Mouse (Mus musculus): ENCODE data around the gene Trp53rka.

DNA sequence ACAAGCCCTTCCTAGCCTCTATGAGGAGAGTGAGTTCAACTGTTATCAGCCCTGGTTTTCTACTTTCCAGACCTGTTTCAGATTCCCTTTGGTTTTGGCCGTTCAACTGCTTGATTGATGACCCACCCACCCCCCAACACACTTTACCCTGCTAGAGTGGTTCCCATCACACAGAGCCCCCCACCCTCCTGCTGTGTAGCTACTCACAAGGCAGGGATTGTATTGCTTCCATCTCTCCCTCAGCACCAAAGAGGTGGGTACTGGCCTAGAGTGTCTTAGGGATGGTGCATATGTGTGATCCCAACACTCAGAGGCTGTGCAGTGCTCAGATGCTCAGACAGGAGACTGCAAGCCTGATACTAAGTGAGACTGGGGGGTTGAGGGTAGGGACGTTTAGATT lies 1.4 kb upstream of the Trp53rka start:
- no peak for TF ChIP-seq CTCF (IDR thresholded peaks at IDR 0.05 in 2 of 3, conservative IDR thresholded peaks at IDR 0.05 in 1 of 3; ENCODE audit: control insufficient read depth in 1 of 3, insufficient read depth in 1 of 3, low read depth in 2 of 3, low read length in 3 of 3, poor library complexity in 1 of 3, severe bottlenecking in 1 of 3)
- TF ChIP-seq JUND (IDR thresholded peaks at IDR 0.05; ENCODE audit: low read depth, low read length), result no peak
- no peak for TF ChIP-seq ZMIZ1 (IDR thresholded peaks at IDR 0.05; ENCODE audit: low read depth, low read length)
- TF ChIP-seq EP300 (IDR thresholded peaks at IDR 0.05; ENCODE audit: low read depth in 1 of 2, low read length in 2 of 2), result no peak
- no peak for TF ChIP-seq SIN3A (IDR thresholded peaks at IDR 0.05; ENCODE audit: low read length)
- TF ChIP-seq ELF1 (IDR thresholded peaks at IDR 0.05; ENCODE audit: low read depth, low read length), result no peak
- no peak for TF ChIP-seq NELFE (IDR thresholded peaks at IDR 0.05; ENCODE audit: low read depth, low read length)
- TF ChIP-seq MAFK (IDR thresholded peaks at IDR 0.05; ENCODE audit: borderline replicate concordance, low read depth, low read length), result no peak
- no peak for TF ChIP-seq ZNF384 (IDR thresholded peaks at IDR 0.05; ENCODE audit: low read depth, low read length)

Data from MEL (cell line).